Mouse (Mus musculus) hindbrain, embryonic 15.5 days (tissue): Measurements from ENCODE around the gene Fbxo48. TPM values are rescaled to one million over a fixed set of nuclear protein-coding genes. Genes with fewer than 3 reads are reported as not detected.

Experiments used
- ATAC-seq: fragments of 200-750 bp; cut with Nextera tagmentation; 2 replicates; pipeline ENCODE4 v1.8.0; 2017; ENCODE audit warnings: low read depth, moderate number of reproducible peaks, moderate TSS enrichment; ENCODE audit not compliant: low FRiP score
- H3K27ac ChIP-seq: fragments of 300-500 bp; sonication (generic); replicated peaks from 2 replicates; pipeline ENCODE4 v1.5.1; 2015; ENCODE audit warnings: mild to moderate bottlenecking, inconsistent platforms
- H3K27me3 ChIP-seq: fragments of 300-500 bp; sonication (generic); 2 replicates; pipeline ENCODE4 v1.6.1; 2015; ENCODE audit warnings: control low read depth, inconsistent platforms
- H3K36me3 ChIP-seq: fragments of 300-500 bp; sonication (generic); 2 replicates; pipeline ENCODE4 v1.6.1; 2015; ENCODE audit warnings: control low read depth, inconsistent platforms
- H3K4me1 ChIP-seq: fragments of 300-500 bp; sonication (generic); replicated peaks from 2 replicates; pipeline ENCODE4 v1.6.1; 2015; ENCODE audit warnings: control low read depth, inconsistent platforms
- H3K4me2 ChIP-seq: fragments of 300-500 bp; sonication (generic); 2 replicates; pipeline ENCODE4 v1.6.1; 2015; ENCODE audit warnings: moderate library complexity, mild to moderate bottlenecking, inconsistent platforms
- H3K4me3 ChIP-seq: fragments of 300-500 bp; sonication (generic); 2 replicates; pipeline ENCODE4 v1.5.1; 2015; ENCODE audit warnings: mild to moderate bottlenecking, inconsistent platforms
- H3K9ac ChIP-seq: fragments of 300-500 bp; sonication (generic); 2 replicates; pipeline ENCODE4 v1.6.1; 2015; ENCODE audit warnings: inconsistent platforms
- H3K9me3 ChIP-seq: fragments of 300-500 bp; sonication (generic); 2 replicates; pipeline ENCODE4 v1.6.1; 2016; ENCODE audit warnings: control low read depth, inconsistent platforms
- WGBS: fragments of 180-500 bp; shearing (Covaris S2); methylation state at CpG from one replicate; pipeline ENCODE4 v1.1.7; 2015; 5-methylcytosine and 5-hydroxymethylcytosine counted together
- polyA plus RNA-seq: library from polyadenylated mRNA; unstranded; fragments of >200 nt; fragmentation: Nextera tagmentation; extraction: Ambion mirVana; gene quantifications from 2 replicates; pipeline ENCODE4 v1.2.1, GENCODE M21; 2015

Fbxo48 gene
- polyA plus RNA-seq, 1 experiment from 2014 or later, result 0.62 TPM

DNA sequence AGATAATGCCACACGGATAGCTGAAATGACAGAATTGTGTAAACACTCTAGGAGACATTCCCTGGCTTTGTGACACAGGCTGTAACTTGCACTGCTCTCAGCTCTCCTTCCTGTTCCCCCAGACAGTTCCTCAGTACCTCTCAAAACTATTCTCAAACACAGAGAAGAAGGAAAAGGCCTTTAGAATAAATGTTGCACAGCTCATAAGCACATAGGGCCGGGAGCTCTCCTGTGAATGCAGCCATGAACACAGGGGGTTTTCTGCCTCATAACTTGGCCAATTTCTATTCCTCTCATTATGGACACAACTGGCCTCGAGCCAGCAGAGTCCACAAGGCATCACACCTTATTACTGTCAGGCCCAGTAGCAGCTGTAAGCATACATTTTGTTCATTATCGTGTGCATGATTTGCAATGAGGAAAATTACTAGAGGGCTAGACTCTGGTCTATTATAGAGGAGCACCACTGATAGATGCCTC is 9.2 kb upstream of the Fbxo48 start:
- WGBS, result 30% methylated on average over 4 of the region's 4 CpGs
- Histone ChIP-seq H3K36me3 (no peaks in the 10 kb centered on the region), H3K27ac (peak overlapping the region; percentile 69), H3K9me3 (no peaks in the 10 kb centered on the region), H3K27me3 (no peaks in the 10 kb centered on the region), H3K9ac (no peak overlapping the region), H3K4me3 (no peak overlapping the region), H3K4me2 (no peak overlapping the region), H3K4me1 (peaks cover 10% of the 10 kb centered on the region)
- ATAC-seq, result peak; percentile 71; the same call in 1 of the 2 replicates

DNA sequence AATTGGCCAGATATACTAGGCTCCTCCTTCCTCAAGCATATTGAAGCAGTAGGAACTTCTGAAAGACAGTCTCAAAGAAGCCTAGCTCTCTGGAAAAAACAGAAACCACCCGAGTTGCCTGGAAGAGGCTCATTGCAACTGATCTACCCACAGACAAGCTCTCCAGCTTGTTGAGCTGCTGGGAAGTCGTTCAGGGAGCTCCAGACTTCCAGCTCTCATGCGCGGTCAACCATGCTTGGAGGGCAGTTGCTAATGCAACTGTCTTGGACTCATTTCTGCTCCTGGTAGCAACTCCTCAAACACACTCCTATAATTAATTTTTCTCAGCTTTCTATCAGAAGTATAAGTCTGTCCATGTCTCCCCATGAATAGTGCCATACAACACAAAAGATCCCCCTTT is 8.2 kb upstream of the Fbxo48 start:
- no peak overlapping the region for H3K27ac ChIP-seq
- peaks cover 10% of the 10 kb centered on the region for H3K4me1 ChIP-seq
- ATAC-seq, result no peak
- H3K4me2 ChIP-seq, result no peak overlapping the region
- no peaks in the 10 kb centered on the region for H3K27me3 ChIP-seq
- no peak overlapping the region for H3K4me3 ChIP-seq
- H3K9me3 ChIP-seq, result no peaks in the 10 kb centered on the region
- no peaks in the 10 kb centered on the region for H3K36me3 ChIP-seq
- 91% methylated on average over 4 of the region's 4 CpGs for WGBS
- no peak overlapping the region for H3K9ac ChIP-seq

DNA sequence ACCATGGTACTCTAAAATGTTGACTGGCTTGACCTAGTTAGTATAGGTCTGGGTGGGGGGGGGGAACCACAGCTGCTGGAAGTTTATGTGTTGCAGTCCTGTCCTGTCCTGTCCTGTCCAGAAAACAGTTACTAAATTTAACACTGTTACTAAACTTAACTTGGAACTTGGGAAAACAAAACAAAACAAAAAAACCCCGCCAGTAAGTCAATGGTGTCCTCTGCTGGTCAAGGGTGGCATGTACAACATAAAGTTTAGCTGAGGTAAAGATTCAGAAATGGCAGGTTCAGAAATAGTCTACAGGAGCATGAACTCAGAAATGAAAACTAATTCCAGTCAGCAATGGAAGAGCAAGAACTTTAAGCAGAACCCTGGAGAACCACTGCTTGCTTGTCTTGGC is 2.4 kb upstream of the Fbxo48 start:
- H3K27me3 ChIP-seq, result no peaks in the 10 kb centered on the region
- H3K4me3 ChIP-seq, result no peak overlapping the region
- no peaks in the 10 kb centered on the region for H3K36me3 ChIP-seq
- WGBS, result 22% methylated on average over 1 of the region's 1 CpGs
- H3K27ac ChIP-seq, result no peak overlapping the region
- H3K4me2 ChIP-seq, result no peak overlapping the region
- no peak overlapping the region for H3K9ac ChIP-seq
- peaks cover 13% of the 10 kb centered on the region; the same call in 1 of the 2 replicates for H3K4me1 ChIP-seq
- no peak for ATAC-seq
- no peaks in the 10 kb centered on the region for H3K9me3 ChIP-seq

DNA sequence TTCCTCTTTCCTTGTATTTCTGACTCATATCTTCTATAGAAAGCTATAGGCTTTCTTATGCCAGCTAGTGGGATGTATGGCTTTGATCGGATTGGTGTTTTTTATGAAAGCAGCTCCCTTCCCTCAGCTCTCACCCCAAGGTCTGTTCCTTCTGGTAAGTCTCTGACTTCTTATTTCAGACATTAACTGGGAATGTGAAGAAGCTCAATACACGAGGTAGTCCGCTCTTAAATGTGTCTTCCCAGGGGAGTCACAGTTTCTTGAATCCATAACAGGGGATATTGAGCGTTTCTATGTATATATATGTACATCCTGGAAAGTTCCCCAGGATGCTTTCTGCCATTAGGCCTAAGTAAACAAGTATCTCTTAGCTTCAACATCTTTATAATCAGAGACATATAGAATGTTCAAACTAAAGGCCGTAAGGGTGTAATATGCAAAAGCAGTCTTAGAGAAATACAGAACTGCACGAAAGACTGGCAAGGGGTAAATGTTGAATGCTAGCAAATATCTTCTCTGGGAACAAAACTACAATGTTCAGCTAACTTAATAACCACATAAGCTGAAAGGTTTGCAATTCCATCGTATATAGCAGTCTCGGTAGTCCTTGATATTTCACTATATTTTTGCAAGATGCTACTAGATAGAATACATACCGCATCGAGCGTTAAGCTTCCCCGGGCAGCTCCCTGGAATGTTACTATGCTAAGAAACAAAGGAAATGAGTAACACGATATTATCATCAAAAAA is 774 bp upstream of the Fbxo48 start:
- Histone ChIP-seq H3K9me3 (no peaks in the 10 kb centered on the region), H3K4me1 (peaks cover 13% of the 10 kb centered on the region; the same call in 1 of the 2 replicates), H3K27me3 (no peaks in the 10 kb centered on the region), H3K4me2 (peak overlapping the region; percentile 58), H3K4me3 (peak overlapping the region; percentile 61), H3K36me3 (no peaks in the 10 kb centered on the region), H3K9ac (peak overlapping the region; percentile 22), H3K27ac (no peak overlapping the region)
- WGBS, result 51% methylated on average over 13 of the region's 13 CpGs
- no peak for ATAC-seq

DNA sequence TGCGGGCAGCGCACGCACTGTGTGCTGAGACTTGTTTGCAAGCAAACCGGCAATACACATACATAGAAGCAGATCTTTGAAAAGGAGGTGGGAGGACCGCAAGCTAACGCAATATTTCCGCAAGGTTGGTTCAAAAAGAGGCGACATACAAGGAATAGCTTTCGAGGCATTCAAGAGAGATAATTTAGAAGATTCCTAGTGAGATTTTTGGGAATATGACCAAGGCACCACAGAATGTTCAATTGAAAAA is 511 bp downstream of the Fbxo48 start:
- peaks cover 13% of the 10 kb centered on the region; the same call in 1 of the 2 replicates for H3K4me1 ChIP-seq
- peak overlapping the region; percentile 50 for H3K9ac ChIP-seq
- H3K4me2 ChIP-seq, result peak overlapping the region; percentile 87
- peak overlapping the region; percentile 61 for H3K4me3 ChIP-seq
- no peak overlapping the region for H3K27ac ChIP-seq
- no peaks in the 10 kb centered on the region for H3K36me3 ChIP-seq
- H3K9me3 ChIP-seq, result no peaks in the 10 kb centered on the region
- H3K27me3 ChIP-seq, result no peaks in the 10 kb centered on the region
- ATAC-seq, result no peak
- WGBS, result 7% methylated on average over 9 of the region's 9 CpGs

DNA sequence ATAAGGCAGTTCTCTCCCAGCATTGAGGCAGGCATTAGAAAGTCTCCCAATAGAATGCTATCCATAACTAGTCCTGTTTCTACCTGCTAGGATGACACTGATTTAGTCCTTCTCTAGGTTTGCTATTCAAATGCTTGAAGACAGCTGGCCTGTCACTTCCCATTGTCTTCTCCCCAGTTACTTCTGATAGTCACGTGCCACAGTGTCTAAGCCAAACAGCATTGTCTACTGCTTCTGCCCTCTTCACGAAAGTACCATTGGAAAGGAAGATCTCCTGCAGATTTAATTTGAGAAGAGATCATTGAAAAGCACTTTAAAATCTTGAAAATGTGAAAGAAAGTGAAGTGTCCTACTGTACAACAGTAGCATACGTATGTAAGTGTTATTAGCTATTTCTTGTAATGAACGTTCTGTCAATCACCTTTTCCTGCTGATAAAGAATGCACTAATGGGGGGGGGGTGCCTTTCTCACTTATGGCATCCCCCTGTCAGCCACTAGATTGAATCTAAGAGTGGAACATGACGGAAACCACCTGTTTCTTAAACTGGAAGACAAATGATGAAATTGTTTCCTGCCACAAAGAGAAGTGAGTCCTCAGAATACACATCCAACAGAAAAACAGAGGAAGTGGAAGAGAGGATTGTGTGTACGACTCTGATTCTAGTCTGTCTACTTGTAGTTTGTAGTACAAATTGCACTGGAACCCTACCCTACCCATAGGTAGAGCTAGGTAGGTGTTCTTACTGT is 5.1 kb downstream of the Fbxo48 start:
- Histone ChIP-seq H3K9me3 (no peaks in the 10 kb centered on the region), H3K36me3 (no peaks in the 10 kb centered on the region), H3K4me2 (no peak overlapping the region), H3K27ac (no peak overlapping the region), H3K27me3 (no peaks in the 10 kb centered on the region), H3K4me3 (no peak overlapping the region), H3K4me1 (peaks cover 8% of the 10 kb centered on the region; the same call in 1 of the 2 replicates), H3K9ac (no peak overlapping the region)
- WGBS, result 90% methylated on average over 6 of the region's 6 CpGs
- no peak for ATAC-seq

DNA sequence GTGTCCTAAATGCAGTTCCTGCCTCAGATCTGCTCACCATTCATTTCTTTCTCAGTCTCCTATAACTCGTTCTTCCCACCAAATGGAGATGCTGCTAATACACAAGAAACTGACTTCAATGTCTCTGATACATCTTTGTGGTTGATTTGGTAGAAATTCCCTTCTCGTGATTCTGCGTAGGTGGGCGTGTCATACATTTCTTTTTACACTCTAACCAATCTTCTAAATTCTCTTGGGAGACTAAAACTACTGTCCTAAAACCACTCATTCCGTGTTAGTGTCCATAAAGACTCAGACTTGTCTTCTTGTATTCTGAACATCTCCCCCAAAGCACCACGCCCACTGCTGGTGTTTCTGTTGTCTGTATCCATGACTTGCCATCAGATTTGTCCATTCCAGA is 5.9 kb downstream of the Fbxo48 start:
- Histone ChIP-seq H3K4me3 (no peak overlapping the region), H3K36me3 (no peaks in the 10 kb centered on the region), H3K4me1 (0 out of 2 replicates have a peak, but pooled peaks cover 2% of the 10 kb centered on the region), H3K9me3 (no peaks in the 10 kb centered on the region), H3K27ac (no peak overlapping the region), H3K4me2 (no peak overlapping the region), H3K27me3 (no peaks in the 10 kb centered on the region), H3K9ac (no peak overlapping the region)
- ATAC-seq, result no peak
- WGBS, result 96% methylated on average over 6 of the region's 6 CpGs

DNA sequence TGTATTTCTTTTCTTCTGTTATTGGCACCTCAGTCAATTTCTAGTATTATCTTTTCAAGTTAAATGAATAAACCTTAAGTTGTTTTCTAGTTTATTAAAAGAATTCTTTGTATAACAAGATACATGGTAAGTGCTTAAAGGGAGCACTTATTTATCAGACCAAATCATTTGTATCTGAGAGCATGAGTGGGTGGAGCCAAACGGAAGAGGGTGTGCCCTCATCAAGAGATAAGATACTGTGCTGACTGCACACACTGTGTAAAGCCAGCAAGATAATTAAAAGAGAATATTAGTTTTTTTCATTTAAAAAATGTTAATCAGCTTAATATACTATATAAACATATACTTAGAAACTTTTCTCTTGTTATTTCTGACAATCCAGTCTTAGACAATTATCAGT is 7.3 kb downstream of the Fbxo48 start:
- H3K9ac ChIP-seq, result no peak overlapping the region
- H3K4me2 ChIP-seq, result no peak overlapping the region
- H3K27me3 ChIP-seq, result no peaks in the 10 kb centered on the region
- no peaks in the 10 kb centered on the region for H3K9me3 ChIP-seq
- H3K4me3 ChIP-seq, result no peak overlapping the region
- no peaks in the 10 kb centered on the region for H3K4me1 ChIP-seq
- H3K27ac ChIP-seq, result no peak overlapping the region
- ATAC-seq, result no peak
- 90% methylated on average over 1 of the region's 1 CpGs for WGBS
- H3K36me3 ChIP-seq, result no peaks in the 10 kb centered on the region

DNA sequence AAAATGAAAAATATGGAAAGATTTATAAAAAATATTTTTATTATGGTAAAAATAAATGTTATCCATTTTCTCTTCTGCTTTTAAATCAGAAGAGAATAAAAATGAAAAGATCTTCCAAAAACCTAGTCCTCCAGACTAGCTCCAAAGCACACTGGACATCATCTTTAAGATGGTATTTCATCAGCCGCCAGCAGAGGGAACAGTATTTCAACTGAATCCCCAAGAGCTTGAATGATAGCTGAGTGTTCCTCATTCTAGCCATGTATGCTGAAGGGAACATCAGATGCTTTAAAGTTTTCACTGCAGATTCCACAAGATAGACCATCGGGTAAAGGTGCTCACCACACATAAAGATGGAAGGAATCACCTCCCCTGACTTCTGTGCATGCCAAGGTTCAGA is 16.6 kb downstream of the Fbxo48 start:
- ATAC-seq, result no peak
- Histone ChIP-seq H3K27me3 (no peaks in the 10 kb centered on the region), H3K9me3 (no peaks in the 10 kb centered on the region), H3K4me1 (no peaks in the 10 kb centered on the region), H3K4me2 (no peak overlapping the region), H3K9ac (no peak overlapping the region), H3K36me3 (no peaks in the 10 kb centered on the region), H3K4me3 (no peak overlapping the region), H3K27ac (no peak overlapping the region)
- 38% methylated on average over 2 of the region's 2 CpGs for WGBS

DNA sequence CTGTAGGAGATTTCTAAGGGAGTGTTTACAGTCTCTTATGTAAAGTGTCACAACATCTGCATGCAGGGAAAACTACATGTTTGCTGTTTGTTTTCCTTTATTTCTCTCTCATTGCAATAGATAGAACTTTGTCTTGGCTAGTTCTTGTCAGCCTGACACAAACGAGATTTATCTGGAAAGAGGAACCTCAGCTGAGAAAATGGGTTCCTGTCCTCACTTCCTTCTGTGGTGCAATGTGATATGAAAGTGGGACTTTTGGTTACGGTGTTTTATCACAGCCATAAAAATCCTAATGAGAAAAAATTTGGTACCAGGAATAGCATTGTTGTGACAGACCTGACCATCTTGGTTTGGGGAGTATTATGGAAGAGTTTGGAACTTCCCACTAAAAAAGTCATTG is 18.5 kb downstream of the Fbxo48 start:
- H3K4me3 ChIP-seq, result no peak overlapping the region
- WGBS, result 86% methylated on average over 2 of the region's 2 CpGs
- H3K27ac ChIP-seq, result no peak overlapping the region
- no peaks in the 10 kb centered on the region for H3K27me3 ChIP-seq
- no peak overlapping the region for H3K9ac ChIP-seq
- no peak for ATAC-seq
- no peaks in the 10 kb centered on the region for H3K4me1 ChIP-seq
- no peaks in the 10 kb centered on the region for H3K9me3 ChIP-seq
- no peak overlapping the region for H3K4me2 ChIP-seq
- H3K36me3 ChIP-seq, result peaks cover 4% of the 10 kb centered on the region; the same call in 1 of the 2 replicates

DNA sequence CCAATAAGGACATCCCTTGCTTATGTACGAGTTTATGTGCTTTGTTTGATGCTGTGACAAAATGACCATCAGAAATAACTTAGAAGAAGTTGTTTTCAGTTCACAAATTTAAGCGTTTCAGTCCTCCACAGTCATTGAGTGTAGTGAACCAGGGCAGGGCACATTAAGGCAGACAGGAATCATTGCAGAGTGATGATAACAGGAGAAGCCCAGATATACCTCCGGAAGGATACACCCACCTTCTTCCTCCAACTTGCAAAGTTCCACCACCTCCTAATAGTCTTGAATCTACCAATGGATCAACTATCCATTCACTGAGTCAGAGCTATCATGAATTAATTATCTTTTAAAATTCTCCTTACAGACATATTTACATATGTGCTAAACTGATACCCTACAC is 20.9 kb downstream of the Fbxo48 start:
- H3K9me3 ChIP-seq, result no peaks in the 10 kb centered on the region
- ATAC-seq, result no peak
- no peak overlapping the region for H3K9ac ChIP-seq
- H3K27ac ChIP-seq, result no peak overlapping the region
- 88% methylated on average over 3 of the region's 3 CpGs for WGBS
- no peak overlapping the region for H3K4me3 ChIP-seq
- peaks cover 4% of the 10 kb centered on the region; the same call in 1 of the 2 replicates for H3K36me3 ChIP-seq
- no peaks in the 10 kb centered on the region for H3K27me3 ChIP-seq
- no peaks in the 10 kb centered on the region for H3K4me1 ChIP-seq
- H3K4me2 ChIP-seq, result no peak overlapping the region

DNA sequence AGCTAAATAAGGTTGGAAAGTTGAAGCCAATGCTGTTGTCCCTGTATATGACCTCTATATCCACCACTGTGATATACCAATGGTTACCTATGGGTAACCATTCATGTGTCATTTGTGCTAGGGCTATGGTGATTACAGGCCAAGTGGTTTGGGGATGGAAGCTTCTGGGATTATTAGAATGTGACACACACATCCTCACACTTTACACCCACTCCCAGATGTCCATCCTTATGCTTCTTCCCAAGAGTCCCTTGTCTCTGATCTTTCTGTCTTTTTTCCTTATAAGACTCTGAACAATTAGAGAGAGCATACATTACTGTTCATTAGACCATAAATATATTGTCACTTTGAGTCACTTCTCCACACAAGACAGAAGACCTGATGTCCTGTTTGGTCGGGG is 21.9 kb downstream of the Fbxo48 start:
- Histone ChIP-seq H3K9me3 (no peaks in the 10 kb centered on the region), H3K4me3 (no peak overlapping the region), H3K4me2 (no peak overlapping the region), H3K27ac (no peak overlapping the region), H3K36me3 (peaks cover 4% of the 10 kb centered on the region; the same call in 1 of the 2 replicates), H3K4me1 (no peaks in the 10 kb centered on the region), H3K9ac (no peak overlapping the region), H3K27me3 (no peaks in the 10 kb centered on the region)
- 89% methylated on average over 1 of the region's 1 CpGs for WGBS
- no peak for ATAC-seq
